Mouse (Mus musculus): Measurements from ENCODE around the gene Pcsk4. TPM values are rescaled to one million over a fixed set of nuclear protein-coding genes. Genes with fewer than 3 reads are reported as not detected.

Pcsk4 gene
- polyA plus RNA-seq, 1 experiment from 2014 or later, result 8.1 TPM

GRCm38 (mm10) chr10:80299824-80300223 lies 29.5 kb downstream of the Pcsk4 start:
- Histone ChIP-seq H3K9ac (ENCODE audit: low read depth, low read length) (no peak overlapping the region), H3K36me3 (ENCODE audit: control insufficient read depth, insufficient read depth, low read length) (peaks cover 2% of the 10 kb centered on the region), H3K4me2 (replicated peaks; ENCODE audit: low read depth, low read length) (no peak overlapping the region), H3K27ac (ENCODE audit: low read depth, low read length) (no peak overlapping the region), H3K4me3 (ENCODE audit: low read length) (no peak overlapping the region), H3K27me3 (ENCODE audit: control insufficient read depth, insufficient read depth, low read length) (peaks cover 55% of the 10 kb centered on the region), H3K9me3 (ENCODE audit: control insufficient read depth, low read length) (no peaks in the 10 kb centered on the region), H3K4me1 (ENCODE audit: control insufficient read depth, insufficient read depth, low read length) (peaks cover 11% of the 10 kb centered on the region; the same call in 1 of the 2 replicates)
- WGBS, result 51% methylated on average over 10 of the region's 10 CpGs
- no peak for ATAC-seq (ENCODE audit: low FRiP score, low TSS enrichment)

DNA sequence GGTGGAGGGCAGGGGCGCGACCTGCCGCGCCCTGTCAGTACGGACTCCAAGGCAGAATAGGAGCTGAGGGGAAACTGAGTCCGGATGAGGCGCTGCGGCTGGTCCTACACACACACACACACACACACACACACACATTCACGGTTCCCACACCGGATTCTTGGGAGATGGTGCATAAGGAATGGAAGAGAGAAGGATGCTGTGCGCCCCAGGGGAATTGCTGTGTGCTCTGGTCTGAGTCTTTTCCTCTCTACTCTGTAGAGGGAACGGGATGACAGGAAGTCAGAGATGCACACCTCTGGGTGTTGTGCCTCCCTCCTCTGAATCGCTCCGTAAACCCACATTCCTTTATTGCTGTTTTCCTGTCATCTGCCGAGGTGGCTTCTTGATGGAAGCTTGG lies 30.0 kb downstream of the Pcsk4 start:
- WGBS, result 6% methylated on average over 14 of the region's 15 CpGs
- peak overlapping the region; percentile 12; the same call in 1 of the 2 replicates for H3K4me3 ChIP-seq (ENCODE audit: low read length)
- peaks cover 11% of the 10 kb centered on the region; the same call in 1 of the 2 replicates for H3K4me1 ChIP-seq (ENCODE audit: control insufficient read depth, insufficient read depth, low read length)
- peaks cover 7% of the 10 kb centered on the region for H3K36me3 ChIP-seq (ENCODE audit: control insufficient read depth, insufficient read depth, low read length)
- peak overlapping the region; percentile 42; the same call in 1 of the 2 replicates for H3K9ac ChIP-seq (ENCODE audit: low read depth, low read length)
- no peaks in the 10 kb centered on the region for H3K9me3 ChIP-seq (ENCODE audit: control insufficient read depth, low read length)
- no peak for ATAC-seq (ENCODE audit: low FRiP score, low TSS enrichment)
- no peak overlapping the region for H3K27ac ChIP-seq (ENCODE audit: low read depth, low read length)
- H3K4me2 ChIP-seq (replicated peaks; ENCODE audit: low read depth, low read length), result peak overlapping the region; percentile 19; the same call in 1 of the 2 replicates
- H3K27me3 ChIP-seq (ENCODE audit: control insufficient read depth, insufficient read depth, low read length), result peaks cover 50% of the 10 kb centered on the region

GRCm38 (mm10) chr10:80298571-80299281 lies 30.6 kb downstream of the Pcsk4 start:
- peaks cover 13% of the 10 kb centered on the region for H3K4me1 ChIP-seq (ENCODE audit: control insufficient read depth, insufficient read depth, low read length)
- no peak overlapping the region for H3K27ac ChIP-seq (ENCODE audit: low read depth, low read length)
- peak overlapping the region; percentile 12; the same call in 1 of the 2 replicates for H3K4me3 ChIP-seq (ENCODE audit: low read length)
- peaks cover 13% of the 10 kb centered on the region for H3K36me3 ChIP-seq (ENCODE audit: control insufficient read depth, insufficient read depth, low read length)
- no peaks in the 10 kb centered on the region for H3K9me3 ChIP-seq (ENCODE audit: control insufficient read depth, low read length)
- peaks cover 49% of the 10 kb centered on the region for H3K27me3 ChIP-seq (ENCODE audit: control insufficient read depth, insufficient read depth, low read length)
- H3K9ac ChIP-seq (ENCODE audit: low read depth, low read length), result peak overlapping the region; percentile 42; the same call in 1 of the 2 replicates
- 5% methylated on average over 26 of the region's 26 CpGs for WGBS
- peak overlapping the region; percentile 19; the same call in 1 of the 2 replicates for H3K4me2 ChIP-seq (replicated peaks; ENCODE audit: low read depth, low read length)
- peak; percentile 38; the same call in 1 of the 2 replicates for ATAC-seq (ENCODE audit: low FRiP score, low TSS enrichment)

- no peak overlapping the region for H3K4me2 ChIP-seq (replicated peaks; ENCODE audit: low read depth, low read length)
- no peak overlapping the region for H3K27ac ChIP-seq (ENCODE audit: low read depth, low read length)
- H3K4me3 ChIP-seq (ENCODE audit: low read length), result no peak overlapping the region
- peaks cover 49% of the 10 kb centered on the region for H3K27me3 ChIP-seq (ENCODE audit: control insufficient read depth, insufficient read depth, low read length)
- WGBS, result 71% methylated on average over 8 of the region's 8 CpGs
- peaks cover 17% of the 10 kb centered on the region for H3K36me3 ChIP-seq (ENCODE audit: control insufficient read depth, insufficient read depth, low read length)
- no peaks in the 10 kb centered on the region for H3K9me3 ChIP-seq (ENCODE audit: control insufficient read depth, low read length)
- peaks cover 17% of the 10 kb centered on the region for H3K4me1 ChIP-seq (ENCODE audit: control insufficient read depth, insufficient read depth, low read length)
- no peak overlapping the region for H3K9ac ChIP-seq (ENCODE audit: low read depth, low read length)
- ATAC-seq (ENCODE audit: low FRiP score, low TSS enrichment), result no peak
Observed at GRCm38 (mm10) chr10:80297526-80298133, 31.7 kb downstream of the Pcsk4 start.

DNA sequence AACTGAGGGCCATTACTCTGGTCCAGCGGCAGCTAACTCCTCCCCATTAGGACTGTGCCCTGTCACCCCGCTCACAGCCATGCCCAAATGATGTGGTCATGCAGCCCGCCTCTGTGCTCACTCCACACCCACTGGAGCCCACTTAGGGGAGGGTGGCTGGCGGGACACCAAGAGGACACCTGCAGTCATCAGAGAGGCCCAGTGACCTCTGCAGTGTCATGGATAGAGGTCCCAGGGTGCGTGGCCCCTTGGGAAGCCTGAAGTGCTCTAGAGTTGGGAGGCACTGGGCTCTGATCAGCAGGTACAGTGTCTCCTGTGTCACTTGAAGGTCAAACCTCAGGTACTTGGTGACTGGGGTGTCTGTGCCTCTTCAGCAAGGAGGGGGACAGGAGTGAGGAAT lies 32.5 kb downstream of the Pcsk4 start:
- ATAC-seq (ENCODE audit: low FRiP score, low TSS enrichment), result no peak
- Histone ChIP-seq H3K9ac (ENCODE audit: low read depth, low read length) (no peak overlapping the region), H3K27ac (ENCODE audit: low read depth, low read length) (no peak overlapping the region), H3K9me3 (ENCODE audit: control insufficient read depth, low read length) (no peaks in the 10 kb centered on the region), H3K4me1 (ENCODE audit: control insufficient read depth, insufficient read depth, low read length) (peaks cover 10% of the 10 kb centered on the region), H3K4me2 (replicated peaks; ENCODE audit: low read depth, low read length) (no peak overlapping the region), H3K36me3 (ENCODE audit: control insufficient read depth, insufficient read depth, low read length) (peaks cover 17% of the 10 kb centered on the region), H3K27me3 (ENCODE audit: control insufficient read depth, insufficient read depth, low read length) (peaks cover 44% of the 10 kb centered on the region), H3K4me3 (ENCODE audit: low read length) (no peak overlapping the region; the same call in 1 of the 2 replicates)
- WGBS, result 78% methylated on average over 5 of the region's 5 CpGs

- 3% methylated on average over 26 of the region's 26 CpGs for WGBS
- peak; percentile 58 for ATAC-seq (ENCODE audit: low FRiP score, low TSS enrichment)
- Histone ChIP-seq H3K4me3 (ENCODE audit: low read length) (peak within 1 kb of the TSS; percentile 33), H3K27ac (ENCODE audit: low read depth, low read length) (no peak within 1 kb of the TSS; the same call in 1 of the 2 replicates), H3K4me1 (ENCODE audit: control insufficient read depth, insufficient read depth, low read length) (peaks cover 10% of the 10 kb centered on the region), H3K9me3 (ENCODE audit: control insufficient read depth, low read length) (no peaks in the 10 kb centered on the region), H3K4me2 (replicated peaks; ENCODE audit: low read depth, low read length) (peak within 1 kb of the TSS; percentile 42), H3K27me3 (ENCODE audit: control insufficient read depth, insufficient read depth, low read length) (peaks cover 34% of the 10 kb centered on the region), H3K36me3 (ENCODE audit: control insufficient read depth, insufficient read depth, low read length) (peaks cover 17% of the 10 kb centered on the region), H3K9ac (ENCODE audit: low read depth, low read length) (peak within 1 kb of the TSS; percentile 50; the same call in 1 of the 2 replicates)
Observed at GRCm38 (mm10) chr10:80295618-80296425, 33.5 kb downstream of the Pcsk4 start, which contains the start of gene Apc2. TSS of gene Apc2 (plus strand) at chr10:80295977.

GRCm38 (mm10) chr10:80294788-80295303 lies 34.5 kb downstream of the Pcsk4 start:
- WGBS, result 42% methylated on average over 7 of the region's 7 CpGs
- peaks cover 17% of the 10 kb centered on the region for H3K36me3 ChIP-seq (ENCODE audit: control insufficient read depth, insufficient read depth, low read length)
- H3K4me1 ChIP-seq (ENCODE audit: control insufficient read depth, insufficient read depth, low read length), result peaks cover 10% of the 10 kb centered on the region
- no peak overlapping the region for H3K4me2 ChIP-seq (replicated peaks; ENCODE audit: low read depth, low read length)
- peaks cover 24% of the 10 kb centered on the region for H3K27me3 ChIP-seq (ENCODE audit: control insufficient read depth, insufficient read depth, low read length)
- H3K4me3 ChIP-seq (ENCODE audit: low read length), result no peak overlapping the region
- ATAC-seq (ENCODE audit: low FRiP score, low TSS enrichment), result no peak
- no peaks in the 10 kb centered on the region for H3K9me3 ChIP-seq (ENCODE audit: control insufficient read depth, low read length)
- no peak overlapping the region for H3K27ac ChIP-seq (ENCODE audit: low read depth, low read length)
- H3K9ac ChIP-seq (ENCODE audit: low read depth, low read length), result no peak overlapping the region

- no peaks in the 10 kb centered on the region for H3K9me3 ChIP-seq (ENCODE audit: control insufficient read depth, low read length)
- ATAC-seq (ENCODE audit: low FRiP score, low TSS enrichment), result no peak
- WGBS, result 85% methylated on average over 4 of the region's 4 CpGs
- peaks cover 19% of the 10 kb centered on the region for H3K27me3 ChIP-seq (ENCODE audit: control insufficient read depth, insufficient read depth, low read length)
- no peak overlapping the region for H3K27ac ChIP-seq (ENCODE audit: low read depth, low read length)
- H3K36me3 ChIP-seq (ENCODE audit: control insufficient read depth, insufficient read depth, low read length), result peaks cover 19% of the 10 kb centered on the region
- no peak overlapping the region for H3K4me2 ChIP-seq (replicated peaks; ENCODE audit: low read depth, low read length)
- peaks cover 10% of the 10 kb centered on the region for H3K4me1 ChIP-seq (ENCODE audit: control insufficient read depth, insufficient read depth, low read length)
- no peak overlapping the region for H3K9ac ChIP-seq (ENCODE audit: low read depth, low read length)
- no peak overlapping the region for H3K4me3 ChIP-seq (ENCODE audit: low read length)
Observed at GRCm38 (mm10) chr10:80294311-80294710, 35.0 kb downstream of the Pcsk4 start.
